Mouse (Mus musculus) common myeloid progenitor, adult 5-6 weeks (primary cell): Measurements from ENCODE around the gene Cmip. TPM values are rescaled to one million over a fixed set of nuclear protein-coding genes. Genes with fewer than 3 reads are reported as not detected.

ENCODE experiments used
- ATAC-seq: replicated peaks from 2 replicates; pipeline ENCODE4 v1.8.0; 2016; ENCODE audit warnings: low read depth, mild to moderate bottlenecking, moderate TSS enrichment, inconsistent platforms; ENCODE audit not compliant: poor library complexity, severe bottlenecking
- total RNA-seq: library from RNA; stranded (forward); fragments of 200-1000, 187-1606 nt; gene quantifications from 2 replicates; pipeline ENCODE4 v1.2.3, GENCODE M21; 2017

Cmip gene
- total RNA-seq, 1 experiment from 2014 or later: 29.0 TPM

DNA sequence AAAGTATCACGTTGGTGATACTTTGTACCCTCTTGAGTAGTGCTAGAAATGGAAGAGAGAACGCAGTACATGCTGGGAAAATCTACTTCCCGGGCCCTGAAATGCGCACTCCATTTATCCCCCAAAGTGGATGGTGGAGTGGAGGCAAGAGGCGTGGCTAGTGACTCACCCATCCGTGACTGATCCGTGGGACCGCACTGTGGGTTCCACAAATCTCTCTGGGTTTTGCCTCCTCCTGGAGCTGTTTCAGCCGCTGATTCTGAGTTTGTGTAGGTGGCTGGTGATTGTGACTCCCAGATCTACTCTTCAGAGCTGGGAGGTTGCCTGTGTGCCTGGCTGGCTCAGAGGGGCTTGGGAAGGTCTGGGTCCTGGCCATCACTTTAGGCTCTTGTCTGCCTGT is 32.2 kb downstream of the Cmip start:
- ATAC-seq: no peak

- no peak for ATAC-seq
Observed at GRCm38 (mm10) chr8:117290506-117290905, 33.6 kb downstream of the Cmip start.

GRCm38 (mm10) chr8:117292262-117292661 is 35.4 kb downstream of the Cmip start:
- ATAC-seq: no peak

- ATAC-seq: peak; percentile 23; the same call in 1 of the 2 replicates
Observed at GRCm38 (mm10) chr8:117294812-117295211, 37.9 kb downstream of the Cmip start.

- ATAC-seq: peak; percentile 55
Observed at GRCm38 (mm10) chr8:117297913-117298518, 41.2 kb downstream of the Cmip start.

GRCm38 (mm10) chr8:117299204-117299603 is 42.3 kb downstream of the Cmip start:
- no peak for ATAC-seq

DNA sequence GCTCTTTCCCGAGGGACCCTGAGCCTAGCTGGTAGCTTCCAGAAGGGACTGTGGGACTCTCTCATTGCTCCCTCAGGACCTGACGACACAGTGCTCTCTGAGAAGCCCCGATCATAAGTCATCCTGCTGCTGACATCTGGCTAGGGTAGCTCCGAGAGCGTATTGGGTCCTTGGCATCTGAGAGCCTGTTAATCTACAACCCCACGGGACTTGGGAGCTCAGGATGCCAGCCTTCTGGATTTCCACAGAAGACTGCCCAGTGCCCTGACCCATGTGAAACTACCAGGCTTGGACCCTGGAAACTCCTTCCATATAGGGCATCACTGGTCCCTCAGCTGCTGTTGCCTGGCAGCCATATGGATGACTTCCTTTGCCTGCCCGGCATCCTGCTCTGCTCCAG is 43.3 kb downstream of the Cmip start:
- ATAC-seq: no peak

DNA sequence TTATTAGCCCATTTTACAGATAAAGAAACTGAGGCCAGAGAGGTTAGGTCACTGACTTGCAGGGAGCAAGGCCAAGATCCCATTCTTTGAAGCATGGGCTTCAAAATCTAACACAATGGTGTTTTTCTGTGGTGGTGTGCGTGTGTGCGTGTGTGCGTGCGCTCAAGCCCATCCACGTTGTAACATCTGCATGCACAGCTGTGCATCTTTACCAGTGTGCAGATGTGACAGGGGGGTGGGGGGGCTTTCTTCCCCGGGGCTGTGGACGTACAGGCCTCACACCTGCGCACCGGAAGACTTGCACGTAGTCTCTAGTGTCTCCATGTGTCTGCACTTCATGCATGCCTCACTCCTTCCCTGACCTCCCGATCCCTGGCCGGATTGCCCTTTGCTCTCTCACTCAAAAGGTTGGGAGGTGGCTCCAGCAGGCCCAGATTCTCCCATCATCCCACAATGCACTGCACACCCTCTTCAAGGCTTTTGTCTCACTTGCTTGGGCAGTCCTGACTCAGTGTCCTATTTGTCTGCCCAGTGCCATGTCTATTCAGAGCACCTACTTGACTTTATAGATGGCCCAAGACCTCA is 44.7 kb downstream of the Cmip start:
- ATAC-seq: no peak

DNA sequence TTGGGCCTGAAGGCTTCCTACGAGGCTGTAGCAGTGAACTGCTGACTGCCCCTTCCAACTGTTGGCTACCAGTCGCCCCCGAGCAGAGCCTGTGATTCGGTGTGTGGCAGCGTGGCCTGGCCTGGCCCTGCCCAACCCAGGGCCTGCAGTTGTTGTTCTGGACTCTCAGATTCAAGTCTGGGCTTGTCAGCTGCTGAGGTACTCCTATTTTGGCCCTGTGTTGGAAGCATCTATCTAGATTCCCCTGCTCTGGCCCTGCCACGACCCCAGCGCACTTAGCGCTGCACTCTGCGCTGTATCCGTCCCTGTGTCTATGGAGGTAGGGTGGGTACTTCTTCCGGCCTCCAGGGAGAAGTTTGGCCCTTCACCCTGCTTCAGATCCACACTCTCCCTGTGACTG is 45.2 kb downstream of the Cmip start:
- no peak for ATAC-seq

DNA sequence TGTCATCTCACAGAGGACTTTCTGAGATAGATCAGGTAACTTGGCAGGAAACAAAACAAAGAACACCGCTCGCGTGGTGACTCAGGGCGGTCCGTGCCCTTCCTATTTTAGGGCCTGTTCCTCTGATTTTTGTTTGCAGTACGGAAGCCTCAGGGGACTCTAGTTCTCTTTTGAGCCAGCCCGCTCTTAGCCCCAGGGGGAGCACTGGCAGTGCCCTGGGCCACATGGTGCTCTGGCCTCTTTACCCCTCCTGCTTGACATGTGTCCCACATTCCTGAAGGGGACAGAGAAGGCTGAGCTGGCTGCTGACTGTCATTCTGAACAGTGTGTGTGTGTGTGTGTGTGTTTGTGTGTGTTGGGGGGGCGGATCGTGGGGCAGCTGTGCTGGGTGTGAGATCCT is 46.8 kb downstream of the Cmip start:
- ATAC-seq: peak; percentile 12

- peak; percentile 41 for ATAC-seq
Observed at GRCm38 (mm10) chr8:117305405-117305804, 48.5 kb downstream of the Cmip start.

GRCm38 (mm10) chr8:117306756-117307155 is 49.9 kb downstream of the Cmip start:
- no peak for ATAC-seq

DNA sequence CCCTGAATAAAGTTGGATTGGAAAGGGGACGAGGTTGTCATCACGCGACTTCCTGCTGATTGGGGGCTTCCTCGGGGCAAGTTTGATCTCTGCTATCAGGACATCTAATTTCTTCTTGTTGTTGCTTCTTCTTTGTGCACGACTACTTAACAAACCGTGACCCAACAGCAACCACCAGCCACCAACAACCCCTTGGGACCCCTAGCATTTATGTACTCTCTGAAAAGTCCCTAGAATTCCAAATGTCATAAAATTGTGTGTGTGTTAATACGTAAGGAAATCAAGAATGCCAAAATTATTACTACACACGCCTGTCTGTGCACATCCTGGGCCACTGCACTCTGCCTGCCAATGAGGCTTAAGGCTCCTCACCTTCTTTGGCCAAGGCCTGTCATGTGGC is 50.4 kb downstream of the Cmip start:
- ATAC-seq: no peak

- ATAC-seq: peak; percentile 50
Observed at GRCm38 (mm10) chr8:117308303-117309095, 51.6 kb downstream of the Cmip start.

- ATAC-seq: no peak
Observed at GRCm38 (mm10) chr8:117309653-117310274, 52.9 kb downstream of the Cmip start.

DNA sequence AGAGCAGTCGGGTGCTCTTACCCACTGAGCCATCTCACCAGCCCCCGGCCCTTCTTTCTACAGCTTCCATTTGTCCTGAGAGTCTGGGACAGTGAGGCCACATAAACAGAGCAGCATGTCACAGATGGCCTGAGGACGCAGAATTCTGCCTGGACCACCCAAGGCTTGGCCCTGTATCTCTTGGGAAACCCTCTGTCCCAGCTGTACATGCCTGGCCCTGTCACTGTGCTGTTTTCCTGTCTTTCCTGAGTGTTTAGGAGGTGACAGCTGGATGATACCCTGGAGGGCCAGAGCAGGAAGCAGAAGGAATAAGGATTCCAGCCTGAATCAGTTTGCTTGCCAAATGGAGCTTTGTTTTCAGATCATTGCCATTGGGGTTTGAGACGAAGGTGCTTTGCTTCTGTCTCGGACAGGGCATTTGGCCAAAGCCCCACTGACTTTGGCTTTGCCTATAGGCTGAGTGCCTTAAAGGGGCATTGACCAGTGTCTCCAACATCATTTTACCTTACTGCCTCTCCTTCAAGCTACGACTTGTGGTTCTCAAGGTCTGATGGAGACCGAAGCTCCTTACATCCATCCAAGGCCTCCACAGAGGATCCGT is 54.2 kb downstream of the Cmip start:
- ATAC-seq: no peak

- no peak for ATAC-seq
Observed at GRCm38 (mm10) chr8:117314308-117314953, 57.6 kb downstream of the Cmip start.

- ATAC-seq: no peak
Observed at GRCm38 (mm10) chr8:117315727-117316126, 58.9 kb downstream of the Cmip start.

GRCm38 (mm10) chr8:117317478-117317877 is 60.6 kb downstream of the Cmip start:
- ATAC-seq: no peak
